Mouse (Mus musculus): ENCODE results near the gene Svs3a. TPM values are rescaled to one million over a fixed set of nuclear protein-coding genes. Genes with fewer than 3 reads are reported as not detected.
"Not testable (repeated sequence)": the region's sequence is repeated elsewhere in the genome, so short reads cannot be mapped to it uniquely, and the experiment has no call there.

The Svs3a gene
- polyA plus RNA-seq (2014; fragmentation: Nextera tagmentation; extraction: Ambion mirVana), result not detected in 2 replicates

DNA sequence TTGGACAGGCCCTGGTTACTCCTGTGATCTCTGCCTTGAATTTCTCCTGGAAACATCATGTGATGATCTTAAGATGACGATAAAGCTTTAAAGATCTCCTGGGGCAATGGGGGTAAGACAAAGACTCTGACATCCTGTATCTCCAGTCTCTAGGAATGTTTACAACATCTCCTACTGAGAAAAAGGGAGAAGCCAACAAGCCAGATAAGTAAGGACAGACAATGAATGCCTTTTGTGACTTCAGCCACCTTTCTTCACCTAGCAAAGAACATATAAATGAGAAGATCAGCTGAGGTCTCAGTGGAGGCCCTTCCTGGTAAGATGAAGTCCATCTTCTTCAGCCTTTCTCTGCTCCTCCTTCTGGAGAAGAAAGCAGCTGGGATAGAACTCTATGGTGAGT lies at the start of gene Svs3a:
Svs3a (plus strand) TSS at position 301 of the 400 bp plus-strand sequence.
- ATAC-seq (ENCODE audit: insufficient read depth); DNase-seq; H3K36me3 ChIP-seq (ENCODE audit: insufficient read depth); H3K9ac ChIP-seq; H3K27me3 ChIP-seq (ENCODE audit: insufficient read depth, low read length); H3K4me3 ChIP-seq (ENCODE audit: low read depth, low read length); H3K4me1 ChIP-seq (ENCODE audit: insufficient read depth); H3K4me2 ChIP-seq; H3K9me3 ChIP-seq (ENCODE audit: low read depth, low read length); H3K27ac ChIP-seq (ENCODE audit: low read depth): not testable (repeated sequence)
- 52% methylated on average over 1 of the region's 1 CpGs for WGBS

DNA sequence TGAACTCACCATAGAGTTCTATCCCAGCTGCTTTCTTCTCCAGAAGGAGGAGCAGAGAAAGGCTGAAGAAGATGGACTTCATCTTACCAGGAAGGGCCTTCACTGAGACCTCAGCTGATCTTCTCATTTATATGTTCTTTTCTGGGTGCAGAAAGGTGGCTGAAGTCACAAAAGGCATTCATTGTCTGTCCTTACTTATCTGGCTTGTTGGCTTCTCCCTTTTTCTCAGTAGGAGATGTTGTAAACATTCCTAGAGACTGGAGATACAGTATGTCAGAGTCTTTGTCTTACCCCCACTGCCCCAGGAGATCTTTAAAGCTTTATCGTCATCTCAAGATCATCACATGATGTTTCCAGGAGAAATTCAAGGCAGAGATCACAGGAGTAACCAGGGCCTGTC lies 32.5 kb upstream of the Svs3a start, which contains the start of gene Svs3b:
Svs3b (minus strand) TSS at position 101 of the 400 bp plus-strand sequence.
- not testable (repeated sequence) for H3K27ac ChIP-seq (ENCODE audit: low read depth); H3K36me3 ChIP-seq (ENCODE audit: insufficient read depth); H3K9me3 ChIP-seq (ENCODE audit: low read depth, low read length); H3K4me1 ChIP-seq (ENCODE audit: insufficient read depth); H3K27me3 ChIP-seq (ENCODE audit: insufficient read depth, low read length); H3K4me2 ChIP-seq; H3K9ac ChIP-seq; DNase-seq; ATAC-seq (ENCODE audit: insufficient read depth); H3K4me3 ChIP-seq (ENCODE audit: low read depth, low read length)
- 55% methylated on average over 1 of the region's 1 CpGs for WGBS

DNA sequence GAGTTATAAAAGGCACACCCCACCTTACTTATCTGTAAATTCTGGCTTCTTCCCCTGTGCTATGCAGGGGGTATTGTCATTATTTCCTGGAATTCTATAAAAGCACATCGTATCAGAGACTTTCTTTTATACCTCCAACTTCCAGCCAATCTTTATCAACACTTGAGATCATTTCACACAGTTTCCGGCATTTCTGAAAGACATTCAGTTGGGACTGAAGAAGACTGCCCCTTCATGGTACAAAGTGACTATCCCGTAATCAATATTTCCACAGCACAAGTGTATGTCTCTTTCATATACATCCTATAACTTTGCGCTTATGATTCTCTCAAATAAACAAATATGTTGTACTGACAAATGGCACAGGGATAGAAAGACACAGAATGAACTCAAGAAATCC lies 10.7 kb upstream of the Svs3a start, which contains the start of gene Svs4:
Svs4 (minus strand) TSS at position 101 of the 400 bp plus-strand sequence.
- Histone ChIP-seq H3K27ac (ENCODE audit: low read depth) (no peak within 1 kb of the TSS), H3K9ac (no peak within 1 kb of the TSS), H3K27me3 (ENCODE audit: insufficient read depth, low read length) (no peaks in the 10 kb centered on the region), H3K4me2 (no peak within 1 kb of the TSS), H3K4me1 (ENCODE audit: insufficient read depth) (no peaks in the 10 kb centered on the region), H3K4me3 (ENCODE audit: low read depth, low read length) (no peak within 1 kb of the TSS), H3K9me3 (ENCODE audit: low read depth, low read length) (no peaks in the 10 kb centered on the region), H3K36me3 (ENCODE audit: insufficient read depth) (no peaks in the 10 kb centered on the region)
- ATAC-seq (ENCODE audit: insufficient read depth) (no peak), DNase-seq (no peak)
- 89% methylated on average over 4 of the region's 4 CpGs for WGBS
- no peak for TF ChIP-seq CTCF (IDR thresholded peaks at IDR 0.05; ENCODE audit: low read depth)

- TF ChIP-seq CTCF (IDR thresholded peaks at IDR 0.05; ENCODE audit: low read depth), result no peak
- no peak for ATAC-seq (ENCODE audit: insufficient read depth)
- Histone ChIP-seq H3K4me3 (ENCODE audit: low read depth, low read length) (no peak overlapping the region), H3K4me2 (no peak overlapping the region), H3K36me3 (ENCODE audit: insufficient read depth) (no peaks in the 10 kb centered on the region), H3K9me3 (ENCODE audit: low read depth, low read length) (no peaks in the 10 kb centered on the region), H3K27ac (ENCODE audit: low read depth) (no peak overlapping the region), H3K27me3 (ENCODE audit: insufficient read depth, low read length) (no peaks in the 10 kb centered on the region), H3K4me1 (ENCODE audit: insufficient read depth) (no peaks in the 10 kb centered on the region), H3K9ac (no peak overlapping the region)
- WGBS, result 77% methylated on average over 5 of the region's 5 CpGs
- no peak for DNase-seq
These were observed 23.5 kb downstream of the Svs3a start for GRCm38 (mm10) chr2:164312599-164312998.

GRCm38 (mm10) chr2:164315460-164315859 lies 26.4 kb downstream of the Svs3a start:
- not testable (repeated sequence) for H3K36me3 ChIP-seq (ENCODE audit: insufficient read depth); DNase-seq; H3K27ac ChIP-seq (ENCODE audit: low read depth); H3K4me3 ChIP-seq (ENCODE audit: low read depth, low read length); H3K4me2 ChIP-seq; H3K27me3 ChIP-seq (ENCODE audit: insufficient read depth, low read length); H3K9me3 ChIP-seq (ENCODE audit: low read depth, low read length); H3K9ac ChIP-seq; H3K4me1 ChIP-seq (ENCODE audit: insufficient read depth); ATAC-seq (ENCODE audit: insufficient read depth)

GRCm38 (mm10) chr2:164316451-164316850 lies 27.4 kb downstream of the Svs3a start, which contains the start of gene Svs6:
TSS of gene Svs6 (plus strand) at chr2:164316751.
- DNase-seq; H3K9me3 ChIP-seq (ENCODE audit: low read depth, low read length); H3K4me1 ChIP-seq (ENCODE audit: insufficient read depth); H3K9ac ChIP-seq; H3K27ac ChIP-seq (ENCODE audit: low read depth); H3K4me2 ChIP-seq; H3K27me3 ChIP-seq (ENCODE audit: insufficient read depth, low read length); H3K36me3 ChIP-seq (ENCODE audit: insufficient read depth); ATAC-seq (ENCODE audit: insufficient read depth); H3K4me3 ChIP-seq (ENCODE audit: low read depth, low read length): not testable (repeated sequence)
- WGBS, result 72% methylated on average over 1 of the region's 1 CpGs

GRCm38 (mm10) chr2:164320983-164321382 lies 31.9 kb downstream of the Svs3a start:
- no peaks in the 10 kb centered on the region for H3K9me3 ChIP-seq (ENCODE audit: low read depth, low read length)
- H3K9ac ChIP-seq, result no peak overlapping the region
- DNase-seq (no peak), ATAC-seq (ENCODE audit: insufficient read depth) (no peak)
- no peak for TF ChIP-seq CTCF (IDR thresholded peaks at IDR 0.05; ENCODE audit: low read depth)
- no peaks in the 10 kb centered on the region for H3K36me3 ChIP-seq (ENCODE audit: insufficient read depth)
- 76% methylated on average over 6 of the region's 6 CpGs for WGBS
- H3K4me2 ChIP-seq, result no peak overlapping the region
- H3K4me1 ChIP-seq (ENCODE audit: insufficient read depth), result no peaks in the 10 kb centered on the region
- H3K4me3 ChIP-seq (ENCODE audit: low read depth, low read length), result no peak overlapping the region
- no peaks in the 10 kb centered on the region for H3K27me3 ChIP-seq (ENCODE audit: insufficient read depth, low read length)
- no peak overlapping the region for H3K27ac ChIP-seq (ENCODE audit: low read depth)

GRCm38 (mm10) chr2:164332440-164332839 lies 43.4 kb downstream of the Svs3a start, which contains the start of gene Svs5:
TSS of gene Svs5 (plus strand) at chr2:164332740.
- not testable (repeated sequence) for H3K27me3 ChIP-seq (ENCODE audit: insufficient read depth, low read length); H3K36me3 ChIP-seq (ENCODE audit: insufficient read depth); H3K9me3 ChIP-seq (ENCODE audit: low read depth, low read length); H3K4me1 ChIP-seq (ENCODE audit: insufficient read depth); ATAC-seq (ENCODE audit: insufficient read depth); H3K4me3 ChIP-seq (ENCODE audit: low read depth, low read length); H3K4me2 ChIP-seq; DNase-seq; H3K9ac ChIP-seq; H3K27ac ChIP-seq (ENCODE audit: low read depth)
- 66% methylated on average over 3 of the region's 3 CpGs for WGBS

Other genes starting within 250 kb of the Svs3a start
- gene Stk4, start 218.9 kb upstream of the Svs3a start, polyA plus RNA-seq (2014; fragmentation: Nextera tagmentation; extraction: Ambion mirVana), result 30.7 and 33.7 TPM in 2 replicates
- gene Tomm34, start 218.1 kb upstream of the Svs3a start, polyA plus RNA-seq (2014; fragmentation: Nextera tagmentation; extraction: Ambion mirVana), result 54.2 and 54.4 TPM in 2 replicates
- not detected in 2 replicates for gene Kcns1, start 118.2 kb upstream of the Svs3a start, polyA plus RNA-seq (2014; fragmentation: Nextera tagmentation; extraction: Ambion mirVana)
- gene Wfdc5, start 106.5 kb upstream of the Svs3a start, polyA plus RNA-seq (2014; fragmentation: Nextera tagmentation; extraction: Ambion mirVana), result not detected in 2 replicates
- gene Wfdc12, start 98.7 kb upstream of the Svs3a start, polyA plus RNA-seq (2014; fragmentation: Nextera tagmentation; extraction: Ambion mirVana), result not detected in 2 replicates
- not detected in 2 replicates for gene Wfdc15a, start 89.1 kb upstream of the Svs3a start, polyA plus RNA-seq (2014; fragmentation: Nextera tagmentation; extraction: Ambion mirVana)
- gene Wfdc15b, start 67.6 kb upstream of the Svs3a start, polyA plus RNA-seq (2014; fragmentation: Nextera tagmentation; extraction: Ambion mirVana), result not detected in 2 replicates
- not detected in 2 replicates for gene Svs2, start 50.8 kb upstream of the Svs3a start, polyA plus RNA-seq (2014; fragmentation: Nextera tagmentation; extraction: Ambion mirVana)
- gene Svs3b, start 32.6 kb upstream of the Svs3a start, polyA plus RNA-seq (2014; fragmentation: Nextera tagmentation; extraction: Ambion mirVana), result not detected in 2 replicates
- not detected in 2 replicates for gene Svs4, start 10.8 kb upstream of the Svs3a start, polyA plus RNA-seq (2014; fragmentation: Nextera tagmentation; extraction: Ambion mirVana)
- not detected in 2 replicates for gene Svs6, start 27.5 kb downstream of the Svs3a start, polyA plus RNA-seq (2014; fragmentation: Nextera tagmentation; extraction: Ambion mirVana)
- not detected in 2 replicates for gene Svs5, start 43.5 kb downstream of the Svs3a start, polyA plus RNA-seq (2014; fragmentation: Nextera tagmentation; extraction: Ambion mirVana)
- 0.73 and 0.86 TPM in 2 replicates for gene Slpi, start 99.8 kb downstream of the Svs3a start, polyA plus RNA-seq (2014; fragmentation: Nextera tagmentation; extraction: Ambion mirVana)
- 4.9 and 5.1 TPM in 2 replicates for gene Rbpjl, start 113.9 kb downstream of the Svs3a start, polyA plus RNA-seq (2014; fragmentation: Nextera tagmentation; extraction: Ambion mirVana)
- gene Matn4, start 115.9 kb downstream of the Svs3a start, polyA plus RNA-seq (2014; fragmentation: Nextera tagmentation; extraction: Ambion mirVana), result 5.5 and 6.7 TPM in 2 replicates
- 101 and 103 TPM in 2 replicates for gene Sdc4, start 154.6 kb downstream of the Svs3a start, polyA plus RNA-seq (2014; fragmentation: Nextera tagmentation; extraction: Ambion mirVana)
- gene Sys1, start 167.7 kb downstream of the Svs3a start, polyA plus RNA-seq (2014; fragmentation: Nextera tagmentation; extraction: Ambion mirVana), result 65.6 and 68.7 TPM in 2 replicates
- gene Gm20458, start 171.7 kb downstream of the Svs3a start, polyA plus RNA-seq (2014; fragmentation: Nextera tagmentation; extraction: Ambion mirVana), result 14.4 and 14.9 TPM in 2 replicates
- gene Trp53tg5, start 184.5 kb downstream of the Svs3a start, polyA plus RNA-seq (2014; fragmentation: Nextera tagmentation; extraction: Ambion mirVana), result not detected in 2 replicates
- gene Dbndd2, start 196.8 kb downstream of the Svs3a start, polyA plus RNA-seq (2014; fragmentation: Nextera tagmentation; extraction: Ambion mirVana), result 4.4 and 5.3 TPM in 2 replicates
- gene Pigt, start 208.3 kb downstream of the Svs3a start, polyA plus RNA-seq (2014; fragmentation: Nextera tagmentation; extraction: Ambion mirVana), result 70.1 and 71.0 TPM in 2 replicates

All from lung, embryonic 14.5 days (tissue).